Mouse (Mus musculus): Measurements from ENCODE around the gene Gtf2f2. TPM values are rescaled to one million over a fixed set of nuclear protein-coding genes. Genes with fewer than 3 reads are reported as not detected.
"Not testable (repeated sequence)": the region's sequence is repeated elsewhere in the genome, so short reads cannot be mapped to it uniquely, and the experiment has no call there.

Gtf2f2 gene
- polyA plus RNA-seq, 1 experiment, result 0.58 TPM

DNA sequence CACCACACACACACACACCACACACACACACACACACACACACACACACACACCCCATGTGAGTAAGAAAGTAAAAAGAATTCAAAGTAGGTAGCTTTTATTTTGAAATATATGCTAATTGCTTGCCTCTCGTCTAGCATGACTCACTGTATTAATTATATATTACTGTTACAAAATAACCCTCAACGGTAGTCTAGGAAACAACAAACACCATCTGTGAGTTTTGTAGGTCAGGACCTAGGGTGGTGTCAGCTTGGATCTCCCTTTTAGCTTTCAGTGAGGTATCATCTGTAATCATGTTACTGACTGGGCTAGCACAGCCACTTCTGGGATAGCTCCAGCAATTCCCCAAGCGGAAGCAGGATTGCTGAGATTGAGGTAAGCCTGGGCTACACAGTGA is 133.4 kb downstream of the Gtf2f2 start:
- no peak overlapping the region for H3K4me3 ChIP-seq (replicated peaks)
- H3K36me3 ChIP-seq (ENCODE audit: control insufficient read depth), result no peaks in the 10 kb centered on the region
- H3K9me3 ChIP-seq (ENCODE audit: control insufficient read depth, low read length), result no peaks in the 10 kb centered on the region
- H3K4me1 ChIP-seq (ENCODE audit: control insufficient read depth), result no peaks in the 10 kb centered on the region
- TF ChIP-seq GATA1 (IDR thresholded peaks at IDR 0.05; ENCODE audit: low read length) (no peak), TAL1 (IDR thresholded peaks at IDR 0.05; ENCODE audit: low read length) (no peak)
- H3K27me3 ChIP-seq (ENCODE audit: control insufficient read depth), result no peaks in the 10 kb centered on the region

DNA sequence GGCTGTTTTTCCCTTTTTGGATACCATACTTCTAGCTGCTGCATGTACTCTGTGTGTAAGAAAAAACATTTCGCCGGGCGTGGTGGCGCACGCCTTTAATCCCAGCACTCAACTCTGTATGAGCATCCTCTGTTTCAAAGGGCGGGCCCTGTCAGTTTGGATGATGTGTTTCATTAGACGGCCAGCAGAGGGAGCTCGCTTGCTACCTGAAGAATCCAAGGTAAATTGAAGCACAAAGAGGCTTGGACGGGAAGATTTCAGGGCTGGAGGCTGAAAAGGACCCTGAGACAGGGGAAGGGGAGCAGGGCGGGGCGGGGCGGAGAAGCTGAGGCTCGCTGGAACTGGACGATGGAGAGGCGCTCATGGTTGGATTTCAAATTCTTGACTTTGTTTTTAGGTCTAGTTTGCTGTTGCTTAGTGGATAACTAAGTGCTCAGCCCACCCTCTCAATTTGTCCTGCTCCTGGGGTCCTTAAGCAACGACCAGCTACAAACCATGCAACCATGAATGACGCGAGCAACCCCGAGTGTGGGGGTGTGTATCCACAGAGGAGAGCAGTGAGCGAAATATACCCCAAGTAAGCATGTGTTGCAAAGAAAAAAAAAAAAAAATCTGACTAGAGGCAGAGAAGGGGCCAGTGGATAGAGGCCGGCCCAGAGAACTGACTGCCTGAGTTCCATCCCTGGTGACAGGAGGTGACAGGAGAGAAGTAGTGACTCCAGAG is 134.2 kb downstream of the Gtf2f2 start:
- peaks cover 4% of the 10 kb centered on the region; the same call in 1 of the 2 replicates for H3K9me3 ChIP-seq (ENCODE audit: control insufficient read depth, low read length)
- no peak for TF ChIP-seq GATA1 (IDR thresholded peaks at IDR 0.05; ENCODE audit: low read length)
- TF ChIP-seq TAL1 (IDR thresholded peaks at IDR 0.05; ENCODE audit: low read length), result no peak
- H3K4me1 ChIP-seq (ENCODE audit: control insufficient read depth), result no peaks in the 10 kb centered on the region
- no peaks in the 10 kb centered on the region for H3K27me3 ChIP-seq (ENCODE audit: control insufficient read depth)
- no peak overlapping the region for H3K4me3 ChIP-seq (replicated peaks)
- no peaks in the 10 kb centered on the region for H3K36me3 ChIP-seq (ENCODE audit: control insufficient read depth)

DNA sequence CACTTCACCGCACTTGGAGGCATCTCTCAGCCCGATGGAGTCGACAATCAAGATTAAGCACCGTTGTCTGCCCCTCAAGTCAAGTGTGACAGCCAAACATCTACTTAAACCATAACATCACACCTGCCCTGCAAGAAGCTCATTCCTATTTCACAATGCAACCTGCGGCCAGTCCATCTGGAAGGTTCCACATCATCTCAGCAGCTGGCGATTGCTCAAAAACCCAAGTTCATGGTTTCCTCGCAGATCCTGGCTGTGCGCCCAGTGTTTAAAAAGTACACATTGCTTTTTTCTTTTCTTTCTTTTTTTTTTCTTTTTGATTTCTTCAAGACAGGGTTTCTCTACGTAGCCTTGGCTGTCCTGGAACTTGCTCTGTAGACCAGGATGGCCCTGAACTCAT is 137.1 kb downstream of the Gtf2f2 start:
- Histone ChIP-seq H3K27me3 (ENCODE audit: control insufficient read depth) (no peaks in the 10 kb centered on the region), H3K9me3 (ENCODE audit: control insufficient read depth, low read length) (peaks cover 4% of the 10 kb centered on the region; the same call in 1 of the 2 replicates), H3K36me3 (ENCODE audit: control insufficient read depth) (no peaks in the 10 kb centered on the region), H3K4me1 (ENCODE audit: control insufficient read depth) (no peaks in the 10 kb centered on the region; the same call in 1 of the 2 replicates), H3K4me3 (replicated peaks) (no peak overlapping the region)
- TF ChIP-seq TAL1 (IDR thresholded peaks at IDR 0.05; ENCODE audit: low read length) (no peak), GATA1 (IDR thresholded peaks at IDR 0.05; ENCODE audit: low read length) (no peak)

DNA sequence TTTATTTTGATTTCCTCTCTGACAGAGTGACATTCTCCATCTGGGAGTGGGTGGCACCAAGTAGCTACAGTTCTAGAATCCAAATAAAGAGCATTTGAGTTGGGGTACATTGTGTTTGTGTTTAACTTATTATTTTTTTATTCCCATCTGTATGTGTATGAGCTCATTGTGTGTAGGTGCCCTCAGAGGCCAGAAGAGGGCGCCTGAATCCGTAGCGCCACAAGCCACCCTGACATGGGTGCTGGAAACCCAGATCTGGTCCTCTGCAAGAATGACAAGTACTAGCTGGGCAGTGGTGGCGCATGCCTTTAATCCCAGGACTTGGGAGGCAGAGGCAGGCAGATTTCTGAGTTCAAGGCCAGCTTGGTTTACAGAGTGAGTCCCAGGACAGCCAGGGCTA is 138.9 kb downstream of the Gtf2f2 start:
- Histone ChIP-seq H3K4me3 (replicated peaks) (no peak overlapping the region), H3K9me3 (ENCODE audit: control insufficient read depth, low read length) (peaks cover 4% of the 10 kb centered on the region; the same call in 1 of the 2 replicates), H3K4me1 (ENCODE audit: control insufficient read depth) (no peaks in the 10 kb centered on the region; the same call in 1 of the 2 replicates), H3K36me3 (ENCODE audit: control insufficient read depth) (no peaks in the 10 kb centered on the region), H3K27me3 (ENCODE audit: control insufficient read depth) (no peaks in the 10 kb centered on the region)
- TF ChIP-seq GATA1 (IDR thresholded peaks at IDR 0.05; ENCODE audit: low read length), result no peak
- no peak for TF ChIP-seq TAL1 (IDR thresholded peaks at IDR 0.05; ENCODE audit: low read length)

DNA sequence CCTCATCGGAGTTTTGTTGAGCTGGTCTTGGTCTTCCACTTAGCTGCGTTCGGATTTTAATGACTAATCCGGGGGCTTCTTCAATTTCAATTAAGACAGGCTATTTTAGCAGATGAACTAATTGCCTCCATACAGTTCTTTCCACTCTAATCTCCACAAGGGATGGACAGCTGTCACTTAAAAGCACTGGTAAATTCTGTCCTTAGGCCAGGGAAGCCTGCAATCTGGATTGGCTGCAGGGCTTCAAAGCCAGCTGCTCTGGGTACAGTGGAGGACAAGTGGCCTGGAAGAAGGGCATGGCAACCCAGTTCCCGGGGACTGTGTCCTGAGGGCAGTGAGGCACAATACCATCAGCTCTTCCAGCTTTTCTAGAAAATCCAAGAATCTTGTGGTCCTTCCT is 139.6 kb downstream of the Gtf2f2 start:
- no peaks in the 10 kb centered on the region for H3K27me3 ChIP-seq (ENCODE audit: control insufficient read depth)
- peaks cover 4% of the 10 kb centered on the region; the same call in 1 of the 2 replicates for H3K9me3 ChIP-seq (ENCODE audit: control insufficient read depth, low read length)
- H3K36me3 ChIP-seq (ENCODE audit: control insufficient read depth), result no peaks in the 10 kb centered on the region
- TF ChIP-seq TAL1 (IDR thresholded peaks at IDR 0.05; ENCODE audit: low read length) (no peak), GATA1 (IDR thresholded peaks at IDR 0.05; ENCODE audit: low read length) (no peak)
- H3K4me1 ChIP-seq (ENCODE audit: control insufficient read depth), result no peaks in the 10 kb centered on the region; the same call in 1 of the 2 replicates
- H3K4me3 ChIP-seq (replicated peaks), result no peak overlapping the region

DNA sequence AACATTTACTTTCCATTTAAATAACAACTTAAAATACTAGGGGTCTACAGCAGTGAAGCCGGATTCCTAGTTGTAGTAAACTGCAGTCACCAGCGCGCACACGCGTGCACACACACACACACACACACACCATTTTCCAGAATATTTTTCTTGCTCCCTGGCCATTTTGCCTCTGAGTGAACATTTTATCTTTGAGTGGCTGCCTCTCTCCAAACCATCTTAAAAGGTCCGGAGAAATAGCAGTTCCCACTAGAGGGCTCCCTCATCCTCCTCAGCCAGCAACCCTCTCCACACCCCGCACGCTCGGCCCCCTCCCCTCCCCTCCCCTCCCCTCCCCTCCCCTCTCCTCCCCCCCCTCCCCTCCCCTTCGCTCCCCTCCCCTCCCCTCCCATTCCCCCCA is 140.0 kb downstream of the Gtf2f2 start:
- TF ChIP-seq GATA1 (IDR thresholded peaks at IDR 0.05; ENCODE audit: low read length), result no peak
- no peak for TF ChIP-seq TAL1 (IDR thresholded peaks at IDR 0.05; ENCODE audit: low read length)
- Histone ChIP-seq H3K4me3 (replicated peaks) (no peak overlapping the region), H3K36me3 (ENCODE audit: control insufficient read depth) (no peaks in the 10 kb centered on the region), H3K4me1 (ENCODE audit: control insufficient read depth) (no peaks in the 10 kb centered on the region; the same call in 1 of the 2 replicates), H3K27me3 (ENCODE audit: control insufficient read depth) (no peaks in the 10 kb centered on the region), H3K9me3 (ENCODE audit: control insufficient read depth, low read length) (peaks cover 4% of the 10 kb centered on the region; the same call in 1 of the 2 replicates)

DNA sequence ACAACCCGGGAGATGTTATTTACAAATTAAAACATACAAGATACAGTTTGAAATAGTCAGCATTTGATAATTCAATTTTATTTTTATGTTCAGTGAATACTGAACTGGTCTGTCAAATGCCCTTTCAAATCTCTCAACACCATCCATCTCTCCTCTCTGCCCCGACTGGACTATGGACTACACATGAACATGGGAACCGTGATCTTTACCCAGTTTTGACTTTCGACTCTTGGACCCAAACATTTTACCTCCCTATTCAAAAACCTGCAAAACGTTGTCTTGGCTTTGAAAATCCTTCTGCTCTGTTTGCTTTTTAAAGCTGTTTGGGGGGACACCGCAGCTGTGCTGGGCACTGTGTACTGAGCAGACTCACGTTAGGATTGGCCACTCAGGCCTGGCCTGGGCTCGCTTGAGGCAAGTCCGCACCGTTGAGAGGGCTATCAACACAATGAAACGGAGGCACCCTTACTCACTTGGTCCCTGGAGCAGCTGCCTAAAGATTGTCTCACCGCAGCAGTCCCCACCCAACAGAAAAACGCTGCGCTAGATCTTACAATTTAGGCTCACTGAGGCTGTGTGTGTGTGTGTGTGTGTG is 140.8 kb downstream of the Gtf2f2 start:
- TF ChIP-seq GATA1 (IDR thresholded peaks at IDR 0.05; ENCODE audit: low read length) (no peak), TAL1 (IDR thresholded peaks at IDR 0.05; ENCODE audit: low read length) (no peak)
- H3K9me3 ChIP-seq (ENCODE audit: control insufficient read depth, low read length), result peaks cover 4% of the 10 kb centered on the region; the same call in 1 of the 2 replicates
- H3K36me3 ChIP-seq (ENCODE audit: control insufficient read depth), result no peaks in the 10 kb centered on the region
- H3K4me1 ChIP-seq (ENCODE audit: control insufficient read depth), result no peaks in the 10 kb centered on the region; the same call in 1 of the 2 replicates
- H3K4me3 ChIP-seq (replicated peaks), result no peak overlapping the region
- no peaks in the 10 kb centered on the region for H3K27me3 ChIP-seq (ENCODE audit: control insufficient read depth)

DNA sequence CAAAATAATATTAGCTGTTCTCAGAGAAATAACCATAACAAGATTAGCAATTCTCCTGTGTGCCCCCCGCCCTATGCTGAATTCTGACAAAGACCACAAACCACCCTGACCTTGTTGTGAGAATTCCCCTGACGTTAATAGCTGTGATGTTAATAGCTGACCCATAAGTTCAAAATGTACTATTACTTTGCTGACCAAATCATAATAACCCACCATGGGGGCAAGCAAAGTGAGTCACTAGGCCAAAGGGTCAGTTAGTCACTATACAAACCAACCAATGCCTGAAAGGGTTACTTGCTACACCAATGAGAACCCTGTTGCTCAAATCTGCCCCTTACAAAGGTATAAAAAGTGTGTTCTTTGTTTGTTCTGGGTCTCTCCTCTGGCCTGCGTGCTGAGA is 142.6 kb downstream of the Gtf2f2 start:
- not testable (repeated sequence) for H3K4me3 ChIP-seq (replicated peaks); H3K4me1 ChIP-seq (ENCODE audit: control insufficient read depth); H3K27me3 ChIP-seq (ENCODE audit: control insufficient read depth)

DNA sequence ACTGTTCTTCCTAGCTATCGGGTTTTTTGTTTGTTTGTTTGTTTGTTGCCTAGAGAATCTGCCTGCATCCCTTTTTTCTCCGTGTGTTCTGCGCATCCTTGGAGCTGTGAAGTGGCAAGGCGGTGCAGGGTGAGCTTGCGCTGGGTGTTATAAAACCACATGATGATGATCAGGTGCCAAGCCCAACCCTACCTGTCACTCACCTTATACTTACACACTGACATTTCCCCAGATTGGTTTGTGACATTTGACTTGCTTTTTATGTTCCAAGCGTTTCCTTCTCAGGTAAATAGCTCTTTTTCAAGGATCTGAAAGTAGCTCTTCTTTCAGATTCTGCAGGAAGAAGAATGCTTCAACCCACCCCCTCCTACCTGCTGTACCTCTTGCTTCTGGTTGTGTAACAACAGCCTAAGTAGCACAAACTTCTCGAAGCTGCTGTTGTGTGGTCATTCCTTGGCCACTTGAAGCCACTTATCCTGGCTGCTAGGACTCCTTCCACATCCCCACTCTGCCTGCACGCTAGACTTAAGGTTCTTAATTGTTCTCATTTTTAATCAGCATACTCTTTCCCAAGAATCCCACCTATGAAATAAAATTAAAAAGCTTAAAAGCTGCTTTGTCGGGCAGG is 143.8 kb downstream of the Gtf2f2 start:
- Histone ChIP-seq H3K36me3 (ENCODE audit: control insufficient read depth) (no peaks in the 10 kb centered on the region), H3K4me1 (ENCODE audit: control insufficient read depth) (no peaks in the 10 kb centered on the region; the same call in 1 of the 2 replicates), H3K27me3 (ENCODE audit: control insufficient read depth) (no peaks in the 10 kb centered on the region), H3K4me3 (replicated peaks) (no peak overlapping the region), H3K9me3 (ENCODE audit: control insufficient read depth, low read length) (peaks cover 3% of the 10 kb centered on the region; the same call in 1 of the 2 replicates)
- TF ChIP-seq TAL1 (IDR thresholded peaks at IDR 0.05; ENCODE audit: low read length) (no peak), GATA1 (IDR thresholded peaks at IDR 0.05; ENCODE audit: low read length) (no peak)

More for the DNA sequence above, 142.6 kb downstream of the Gtf2f2 start:
- H3K9me3 ChIP-seq (ENCODE audit: control insufficient read depth, low read length); H3K36me3 ChIP-seq (ENCODE audit: control insufficient read depth): not testable (repeated sequence)

Measured in erythroblast, embryonic 14.5 days (primary cell).